Mouse (Mus musculus) MEL (cell line): ENCODE measurements around the gene Naa25. TPM values are rescaled to one million over a fixed set of nuclear protein-coding genes. Genes with fewer than 3 reads are reported as not detected.

Experiments
- polyA plus RNA-seq, 2 experiments: library from polyadenylated mRNA; stranded (reverse) in 1 of 2; unstranded in 1 of 2; fragments of >175 nt in 1 of 2; fragments of >200 nt in 1 of 2; gene quantifications; 2 replicates each; pipeline versions ENCODE4 v1.2.1 to v1.2.4; 2012; ENCODE audit warnings: low replicate concordance in 2 of 2, low read depth in 1 of 2; ENCODE audit not compliant: insufficient read length in 2 of 2, insufficient read depth in 1 of 2, missing spikeins in 1 of 2
- total RNA-seq: library from RNA; depleted of rRNA; stranded (reverse); fragments of 300-350 nt; gene quantifications from 2 replicates; pipeline ENCODE4 v1.2.3, GENCODE M21; 2012; rRNA removed

Naa25 gene
- total and polyA plus RNA-seq, 3 experiments = 53.0 to 59.6 TPM; not detected in 1

Other genes with a start within 250 kb of the Naa25 start
- 41.4 and 46.5 TPM in 2 replicates for gene Ptpn11, start 206.5 kb upstream of the Naa25 start, total RNA-seq
- 10 to 100 TPM; 43.6 to 55.0 TPM for gene Ptpn11, start 206.5 kb upstream of the Naa25 start, polyA plus RNA-seq
- gene Rpl6, start 193.5 kb upstream of the Naa25 start, total RNA-seq = 2,653 and 2,779 TPM in 2 replicates
- 1,000 to 10,000 TPM in 1 of 2 experiments, 100 to 1,000 TPM in 1; 850 to 2,901 TPM for gene Rpl6, start 193.5 kb upstream of the Naa25 start, polyA plus RNA-seq
- 6.9 and 7.0 TPM in 2 replicates for gene Hectd4, start 177.7 kb upstream of the Naa25 start, total RNA-seq
- 10 to 100 TPM in 1 of 2 experiments, not detected in 1; 10.8 TPM for gene Hectd4, start 177.7 kb upstream of the Naa25 start, polyA plus RNA-seq
- gene Trafd1, start 12.3 kb upstream of the Naa25 start, total RNA-seq = 12.9 and 15.4 TPM in 2 replicates
- gene Trafd1, start 12.3 kb upstream of the Naa25 start, polyA plus RNA-seq = 10 to 100 TPM in 1 of 2 experiments, not detected in 1; 21.4 TPM
- gene Tmem116, start 54.0 kb downstream of the Naa25 start, total RNA-seq = 1.6 and 1.7 TPM in 2 replicates
- gene Tmem116, start 54.0 kb downstream of the Naa25 start, polyA plus RNA-seq = 1 to 10 TPM in 1 of 2 experiments, not detected in 1; 2.6 TPM
- 159 and 167 TPM in 2 replicates for gene Erp29, start 54.6 kb downstream of the Naa25 start, total RNA-seq
- gene Erp29, start 54.6 kb downstream of the Naa25 start, polyA plus RNA-seq = 100 to 1,000 TPM in 1 of 2 experiments, not detected in 1; 244 TPM
- gene Adam1b, start 105.5 kb downstream of the Naa25 start, total RNA-seq = not detected in 2 replicates
- gene Adam1b, start 105.5 kb downstream of the Naa25 start, polyA plus RNA-seq = under 1 TPM in 1 of 2 experiments, not detected in 1; 0.06 TPM
- gene Adam1a, start 147.5 kb downstream of the Naa25 start, total RNA-seq = 0.92 and 1.9 TPM in 2 replicates
- gene Adam1a, start 147.5 kb downstream of the Naa25 start, polyA plus RNA-seq = 1 to 10 TPM in 1 of 2 experiments, not detected in 1; 1.0 TPM
- gene Gm42878, start 147.5 kb downstream of the Naa25 start, total RNA-seq = 0.20 TPM in 1 of 2 replicates, not detected in the other
- not detected for gene Gm42878, start 147.5 kb downstream of the Naa25 start, polyA plus RNA-seq
- gene Mapkapk5, start 148.0 kb downstream of the Naa25 start, total RNA-seq = 49.6 and 66.3 TPM in 2 replicates
- gene Mapkapk5, start 148.0 kb downstream of the Naa25 start, polyA plus RNA-seq = 10 to 100 TPM in 1 of 2 experiments, not detected in 1; 74.8 TPM
- 116 and 198 TPM in 2 replicates for gene Aldh2, start 195.9 kb downstream of the Naa25 start, total RNA-seq
- gene Aldh2, start 195.9 kb downstream of the Naa25 start, polyA plus RNA-seq = 100 to 1,000 TPM; 267 to 471 TPM
- gene Acad12, start 221.0 kb downstream of the Naa25 start, total RNA-seq = 2.6 and 2.8 TPM in 2 replicates
- 1 to 10 TPM in 1 of 2 experiments, not detected in 1; 6.4 TPM for gene Acad12, start 221.0 kb downstream of the Naa25 start, polyA plus RNA-seq